Mouse (Mus musculus) thymus, adult 2 months (tissue): ENCODE measurements around the gene Glycam1.

Experiments
- CTCF ChIP-seq: fragments of 200-500 bp; IDR thresholded peaks from 2 replicates; pipeline ENCODE4 v1.5.1; 2012; ENCODE audit warnings: mild to moderate bottlenecking, control low read depth, low read length, moderate library complexity, borderline replicate concordance; ENCODE audit not compliant: control insufficient read depth, poor library complexity, insufficient read depth; ENCODE audit errors: extremely low read depth
- POLR2A ChIP-seq: fragments of 200-500 bp; IDR thresholded peaks from 2 replicates; pipeline ENCODE4 v1.6.1; 2012; ENCODE audit warnings: mild to moderate bottlenecking, low read length, control low read depth, moderate library complexity; ENCODE audit not compliant: control insufficient read depth, poor library complexity, insufficient read depth; ENCODE audit errors: extremely low read depth

- TF ChIP-seq CTCF = no peak
- no peak for TF ChIP-seq POLR2A
Observed at GRCm38 (mm10) chr15:103590779-103591178, 25.9 kb upstream of the Glycam1 start.
